Mouse (Mus musculus): Measurements from ENCODE around the gene Rgs1. TPM values are rescaled to one million over a fixed set of nuclear protein-coding genes. Genes with fewer than 3 reads are reported as not detected.

Rgs1 gene
- polyA plus RNA-seq, 1 experiment from 2014 or later, result 0.51 TPM

Other genes starting within 250 kb of the Rgs1 start
- 8.1 and 11.9 TPM in 2 replicates for gene Rgs2, start 245.1 kb downstream of the Rgs1 start, polyA plus RNA-seq (2015; fragmentation: Nextera tagmentation; extraction: Ambion mirVana)
- not detected in 2 replicates for gene Rgs13, start 71.9 kb downstream of the Rgs1 start, polyA plus RNA-seq (2015; fragmentation: Nextera tagmentation; extraction: Ambion mirVana)